Mouse (Mus musculus) midbrain, embryonic 12.5 days (tissue): ENCODE measurements around the gene 1110012L19Rik. TPM values are rescaled to one million over a fixed set of nuclear protein-coding genes. Genes with fewer than 3 reads are reported as not detected.
"Not testable (repeated sequence)": the region's sequence is repeated elsewhere in the genome, so short reads cannot be mapped to it uniquely, and the experiment has no call there.

Experiments used
- ATAC-seq: fragments of 200-750 bp; cut with Nextera tagmentation; 2 replicates; pipeline ENCODE4 v1.8.0; 2017; ENCODE audit warnings: low read depth, moderate TSS enrichment, moderate library complexity; ENCODE audit not compliant: low FRiP score
- H3K27ac ChIP-seq: fragments of 300-500 bp; sonication (generic); replicated peaks from 2 replicates; pipeline ENCODE4 v1.5.1; 2016; ENCODE audit warnings: mild to moderate bottlenecking
- H3K27me3 ChIP-seq: fragments of 300-500 bp; sonication (generic); 2 replicates; pipeline ENCODE4 v1.6.1; 2016; ENCODE audit warnings: mild to moderate bottlenecking
- H3K36me3 ChIP-seq: fragments of 300-500 bp; sonication (generic); 2 replicates; pipeline ENCODE4 v1.6.1; 2016
- H3K4me1 ChIP-seq: fragments of 300-500 bp; sonication (generic); 2 replicates; pipeline ENCODE4 v1.6.1; 2016
- H3K4me2 ChIP-seq: fragments of 300-500 bp; sonication (generic); replicated peaks from 2 replicates; pipeline ENCODE4 v1.6.1; 2016; ENCODE audit warnings: mild to moderate bottlenecking, moderate library complexity
- H3K4me3 ChIP-seq: fragments of 300-500 bp; sonication (generic); 2 replicates; pipeline ENCODE4 v1.5.1; 2016; ENCODE audit warnings: mild to moderate bottlenecking
- H3K9ac ChIP-seq: fragments of 300-500 bp; sonication (generic); replicated peaks from 2 replicates; pipeline ENCODE4 v1.6.1; 2016; ENCODE audit warnings: mild to moderate bottlenecking, moderate library complexity
- H3K9me3 ChIP-seq: fragments of 300-500 bp; sonication (generic); 2 replicates; pipeline ENCODE4 v1.6.1; 2016; ENCODE audit warnings: mild to moderate bottlenecking
- whole genome bisulfite sequencing: fragments of 180-500 bp; shearing (Covaris S2); methylation state at CpG from one replicate; pipeline ENCODE4 v1.1.7; 2016; 5-methylcytosine and 5-hydroxymethylcytosine counted together
- polyA plus RNA-seq: library from polyadenylated mRNA; unstranded; fragments of >200 nt; fragmentation: Nextera tagmentation; extraction: Ambion mirVana; gene quantifications from 2 replicates; pipeline ENCODE4 v1.2.1, GENCODE M21; 2016

1110012L19Rik gene
- 28.0 and 29.1 TPM in 2 replicates for polyA plus RNA-seq

GRCm38 (mm10) chrX:70385276-70385961 is at the start of gene 1110012L19Rik:
1110012L19Rik (plus strand) TSS chrX:70385877.
- Histone ChIP-seq H3K4me2 (peak within 1 kb of the TSS; percentile 53), H3K27ac (peak within 1 kb of the TSS; percentile 56), H3K4me1 (no peaks in the 10 kb centered on the region), H3K27me3 (no peaks in the 10 kb centered on the region), H3K4me3 (peak within 1 kb of the TSS; percentile 54), H3K36me3 (0 out of 2 replicates have a peak, but pooled peaks cover 5% of the 10 kb centered on the region), H3K9me3 (no peaks in the 10 kb centered on the region), H3K9ac (peak within 1 kb of the TSS; percentile 57)
- WGBS: 19% methylated on average over 22 of the region's 22 CpGs
- peak; percentile 94 for ATAC-seq

- Histone ChIP-seq H3K27ac (no peak overlapping the region), H3K4me3 (no peak overlapping the region), H3K27me3 (no peaks in the 10 kb centered on the region), H3K9me3 (no peaks in the 10 kb centered on the region), H3K36me3 (0 out of 2 replicates have a peak, but pooled peaks cover 7% of the 10 kb centered on the region), H3K4me2 (peak overlapping the region; percentile 47; the same call in 1 of the 2 replicates), H3K9ac (no peak overlapping the region), H3K4me1 (no peaks in the 10 kb centered on the region)
- ATAC-seq: no peak
- 86% methylated on average over 7 of the region's 7 CpGs for WGBS
Observed at GRCm38 (mm10) chrX:70362985-70363384, 22.7 kb upstream of the 1110012L19Rik start.

GRCm38 (mm10) chrX:70363446-70363845 is 22.2 kb upstream of the 1110012L19Rik start:
- Histone ChIP-seq H3K9me3 (no peaks in the 10 kb centered on the region), H3K27me3 (no peaks in the 10 kb centered on the region), H3K36me3 (0 out of 2 replicates have a peak, but pooled peaks cover 7% of the 10 kb centered on the region), H3K9ac (no peak overlapping the region), H3K27ac (no peak overlapping the region), H3K4me2 (peak overlapping the region; percentile 47), H3K4me1 (no peaks in the 10 kb centered on the region), H3K4me3 (peak overlapping the region; percentile 55)
- 86% methylated on average over 5 of the region's 5 CpGs for WGBS
- ATAC-seq: no peak

GRCm38 (mm10) chrX:70364202-70364601 is 21.5 kb upstream of the 1110012L19Rik start:
- peak overlapping the region; percentile 56; the same call in 1 of the 2 replicates for H3K9ac ChIP-seq
- H3K4me1 ChIP-seq: no peaks in the 10 kb centered on the region
- H3K36me3 ChIP-seq: 0 out of 2 replicates have a peak, but pooled peaks cover 7% of the 10 kb centered on the region
- H3K27me3 ChIP-seq: no peaks in the 10 kb centered on the region
- 72% methylated on average over 1 of the region's 1 CpGs for WGBS
- no peak overlapping the region for H3K27ac ChIP-seq
- H3K4me3 ChIP-seq: peak overlapping the region; percentile 55
- H3K9me3 ChIP-seq: no peaks in the 10 kb centered on the region
- peak overlapping the region; percentile 47 for H3K4me2 ChIP-seq
- 0 out of 2 replicates have a peak, but pooled peaks have one; percentile 42 for ATAC-seq

GRCm38 (mm10) chrX:70364661-70365613 is 20.7 kb upstream of the 1110012L19Rik start, which contains the start of gene Ids:
Ids (minus strand) TSS chrX:70365084.
- ATAC-seq: peak; percentile 97
- Histone ChIP-seq H3K27me3 (no peaks in the 10 kb centered on the region), H3K4me3 (peak within 1 kb of the TSS; percentile 55), H3K4me1 (no peaks in the 10 kb centered on the region), H3K36me3 (0 out of 2 replicates have a peak, but pooled peaks cover 7% of the 10 kb centered on the region), H3K27ac (peak within 1 kb of the TSS; percentile 50), H3K9ac (peak within 1 kb of the TSS; percentile 56), H3K4me2 (peak within 1 kb of the TSS; percentile 47), H3K9me3 (no peaks in the 10 kb centered on the region)
- WGBS: 25% methylated on average over 31 of the region's 45 CpGs

- not testable (repeated sequence) for ATAC-seq, H3K36me3 ChIP-seq, H3K27ac ChIP-seq, H3K9ac ChIP-seq, H3K9me3 ChIP-seq, H3K4me2 ChIP-seq, H3K4me3 ChIP-seq, H3K27me3 ChIP-seq, H3K4me1 ChIP-seq
- WGBS: 28% methylated on average over 2 of the region's 6 CpGs
Observed at GRCm38 (mm10) chrX:70369758-70370157, 15.9 kb upstream of the 1110012L19Rik start.

GRCm38 (mm10) chrX:70374469-70375110 is 11.1 kb upstream of the 1110012L19Rik start:
- H3K27me3 ChIP-seq, H3K4me3 ChIP-seq, H3K9me3 ChIP-seq, H3K36me3 ChIP-seq, H3K27ac ChIP-seq, H3K4me2 ChIP-seq, H3K4me1 ChIP-seq, H3K9ac ChIP-seq: not testable (repeated sequence)
- peak; percentile 54; the same call in 1 of the 2 replicates for ATAC-seq
- 67% methylated on average over 4 of the region's 6 CpGs for WGBS

GRCm38 (mm10) chrX:70384917-70385275 is 781 bp upstream of the 1110012L19Rik start:
- H3K27ac ChIP-seq: peak overlapping the region; percentile 56; the same call in 1 of the 2 replicates
- ATAC-seq: no peak

GRCm38 (mm10) chrX:70385962-70386351 is 280 bp downstream of the 1110012L19Rik start:
- Histone ChIP-seq H3K36me3 (0 out of 2 replicates have a peak, but pooled peaks cover 5% of the 10 kb centered on the region), H3K9ac (peak overlapping the region; percentile 57), H3K4me2 (peak overlapping the region; percentile 53), H3K27me3 (no peaks in the 10 kb centered on the region), H3K9me3 (no peaks in the 10 kb centered on the region), H3K4me1 (no peaks in the 10 kb centered on the region), H3K4me3 (peak overlapping the region; percentile 54), H3K27ac (peak overlapping the region; percentile 56; the same call in 1 of the 2 replicates)
- WGBS: 14% methylated on average over 11 of the region's 11 CpGs
- ATAC-seq: peak; percentile 56

More at GRCm38 (mm10) chrX:70384917-70385275, 781 bp upstream of the 1110012L19Rik start:
- Histone ChIP-seq H3K4me1 (no peaks in the 10 kb centered on the region), H3K4me3 (peak overlapping the region; percentile 54), H3K36me3 (0 out of 2 replicates have a peak, but pooled peaks cover 5% of the 10 kb centered on the region), H3K9me3 (no peaks in the 10 kb centered on the region), H3K4me2 (peak overlapping the region; percentile 53), H3K27me3 (no peaks in the 10 kb centered on the region), H3K9ac (0 out of 2 replicates have a peak overlapping the region, but pooled peaks have one; percentile 57)
- WGBS: 59% methylated on average over 3 of the region's 3 CpGs

GRCm38 (mm10) chrX:70392636-70393035 is 7.0 kb downstream of the 1110012L19Rik start:
- H3K36me3 ChIP-seq, H3K4me2 ChIP-seq, ATAC-seq, H3K27ac ChIP-seq, H3K9me3 ChIP-seq, H3K4me3 ChIP-seq, H3K27me3 ChIP-seq, H3K4me1 ChIP-seq, H3K9ac ChIP-seq: not testable (repeated sequence)

- H3K4me1 ChIP-seq, H3K4me3 ChIP-seq, H3K9ac ChIP-seq, ATAC-seq, H3K36me3 ChIP-seq, H3K27me3 ChIP-seq, H3K4me2 ChIP-seq, H3K27ac ChIP-seq, H3K9me3 ChIP-seq: not testable (repeated sequence)
- WGBS: 85% methylated on average over 3 of the region's 3 CpGs
Observed at GRCm38 (mm10) chrX:70425473-70425872, 39.8 kb downstream of the 1110012L19Rik start.
